Mouse (Mus musculus) neural tube, embryonic 11.5 days (tissue): ENCODE measurements around the gene Cic. TPM values are rescaled to one million over a fixed set of nuclear protein-coding genes. Genes with fewer than 3 reads are reported as not detected.

Source experiments
- ATAC-seq: fragments of 200-750 bp; cut with Nextera tagmentation; 2 replicates; pipeline ENCODE4 v1.8.0; 2017; ENCODE audit warnings: moderate number of reproducible peaks, mild to moderate bottlenecking, moderate TSS enrichment, moderate library complexity; ENCODE audit not compliant: insufficient read depth, low FRiP score, low TSS enrichment
- DNase-seq: peaks from one replicate; pipeline ENCODE4 v3.0.0-alpha.2; 2015; ENCODE audit warnings: low spot score
- H3K27ac ChIP-seq: fragments of 300-500 bp; sonication (generic); 2 replicates; pipeline ENCODE4 v1.5.1; 2014; ENCODE audit warnings: low read depth, mild to moderate bottlenecking, low read length
- H3K27me3 ChIP-seq: fragments of 300-500 bp; sonication (generic); 2 replicates; pipeline ENCODE4 v1.6.1; 2014; ENCODE audit warnings: mild to moderate bottlenecking, low read length, mixed read lengths; ENCODE audit not compliant: control insufficient read depth, insufficient read depth
- H3K36me3 ChIP-seq: fragments of 300-500 bp; sonication (generic); 2 replicates; pipeline ENCODE4 v1.6.1; 2014; ENCODE audit warnings: mild to moderate bottlenecking, low read length, moderate library complexity, mixed read lengths; ENCODE audit not compliant: control insufficient read depth, insufficient read depth
- H3K4me1 ChIP-seq: fragments of 300-500 bp; sonication (generic); 2 replicates; pipeline ENCODE4 v1.6.1; 2014; ENCODE audit warnings: low read length, mixed read lengths; ENCODE audit not compliant: control insufficient read depth, insufficient read depth
- H3K4me2 ChIP-seq: fragments of 300-500 bp; sonication (generic); 2 replicates; pipeline ENCODE4 v1.6.1; 2014; ENCODE audit warnings: low read depth, mild to moderate bottlenecking, moderate library complexity
- H3K4me3 ChIP-seq: fragments of 300-500 bp; sonication (generic); 2 replicates; pipeline ENCODE4 v1.5.1; 2014; ENCODE audit warnings: low read depth, low read length
- H3K9ac ChIP-seq: fragments of 300-500 bp; sonication (generic); 2 replicates; pipeline ENCODE4 v1.6.1; 2014; ENCODE audit warnings: mild to moderate bottlenecking, low read length
- H3K9me3 ChIP-seq: fragments of 300-500 bp; sonication (generic); 2 replicates; pipeline ENCODE4 v1.6.1; 2016; ENCODE audit warnings: low read length; ENCODE audit not compliant: control insufficient read depth
- WGBS: fragments of 180-500 bp; shearing (Covaris S2); extraction: QIAGEN DNeasy Blood & Tissue Kit; methylation state at CpG from one replicate; pipeline ENCODE4 v1.1.7; 2014; 5-methylcytosine and 5-hydroxymethylcytosine counted together
- polyA plus RNA-seq: library from polyadenylated mRNA; unstranded; fragments of >200 nt; fragmentation: Nextera tagmentation; extraction: Ambion mirVana; gene quantifications from 2 replicates; pipeline ENCODE4 v1.2.1, GENCODE M21; 2014

Gene Cic
- polyA plus RNA-seq, 1 experiment from 2014 or later, result 30.4 TPM

GRCm38 (mm10) chr7:25282731-25283211, 15.3 kb downstream of the Cic start:
- peak overlapping the region; percentile 70 for H3K9ac ChIP-seq
- no peaks in the 10 kb centered on the region for H3K9me3 ChIP-seq
- ATAC-seq (no peak), DNase-seq (peak; percentile 55)
- peaks cover 41% of the 10 kb centered on the region for H3K4me1 ChIP-seq
- WGBS, result under 1% methylated on average over 28 of the region's 36 CpGs
- no peaks in the 10 kb centered on the region for H3K27me3 ChIP-seq
- H3K4me3 ChIP-seq, result peak overlapping the region; percentile 82
- peak overlapping the region; percentile 76 for H3K4me2 ChIP-seq
- H3K36me3 ChIP-seq, result peaks cover 12% of the 10 kb centered on the region
- H3K27ac ChIP-seq, result peak overlapping the region; percentile 97

GRCm38 (mm10) chr7:25283637-25284036, 16.1 kb downstream of the Cic start:
- Histone ChIP-seq H3K27me3 (no peaks in the 10 kb centered on the region), H3K9ac (peak overlapping the region; percentile 54), H3K27ac (peak overlapping the region; percentile 97), H3K4me2 (peak overlapping the region; percentile 76), H3K4me1 (peaks cover 39% of the 10 kb centered on the region), H3K4me3 (peak overlapping the region; percentile 82), H3K9me3 (no peaks in the 10 kb centered on the region), H3K36me3 (peaks cover 20% of the 10 kb centered on the region)
- ATAC-seq (no peak), DNase-seq (no peak)
- WGBS, result 32% methylated on average over 5 of the region's 5 CpGs

- Histone ChIP-seq H3K4me2 (peak overlapping the region; percentile 76), H3K4me1 (peaks cover 39% of the 10 kb centered on the region), H3K36me3 (peaks cover 25% of the 10 kb centered on the region), H3K9ac (peak overlapping the region; percentile 54), H3K4me3 (peak overlapping the region; percentile 82), H3K27ac (no peak overlapping the region), H3K9me3 (no peaks in the 10 kb centered on the region), H3K27me3 (no peaks in the 10 kb centered on the region)
- DNase-seq, result no peak
- WGBS, result 77% methylated on average over 2 of the region's 2 CpGs
- ATAC-seq, result no peak
Observed at GRCm38 (mm10) chr7:25284171-25284570, 16.7 kb downstream of the Cic start.

- H3K4me2 ChIP-seq, result peak overlapping the region; percentile 15; the same call in 1 of the 2 replicates
- ATAC-seq, result no peak
- DNase-seq, result no peak
- H3K4me1 ChIP-seq, result peaks cover 34% of the 10 kb centered on the region
- WGBS, result 85% methylated on average over 5 of the region's 5 CpGs
- H3K9me3 ChIP-seq, result no peaks in the 10 kb centered on the region
- H3K9ac ChIP-seq, result no peak overlapping the region; the same call in 1 of the 2 replicates
- no peaks in the 10 kb centered on the region for H3K27me3 ChIP-seq
- H3K27ac ChIP-seq, result no peak overlapping the region; the same call in 1 of the 2 replicates
- no peak overlapping the region; the same call in 1 of the 2 replicates for H3K4me3 ChIP-seq
- peaks cover 31% of the 10 kb centered on the region for H3K36me3 ChIP-seq
Observed at GRCm38 (mm10) chr7:25284766-25285165, 17.3 kb downstream of the Cic start.

GRCm38 (mm10) chr7:25285511-25286238, 18.2 kb downstream of the Cic start:
- peak overlapping the region; percentile 6; the same call in 1 of the 2 replicates for H3K4me3 ChIP-seq
- no peak overlapping the region for H3K4me2 ChIP-seq
- no peak overlapping the region for H3K27ac ChIP-seq
- DNase-seq, result no peak
- H3K9ac ChIP-seq, result no peak overlapping the region
- H3K4me1 ChIP-seq, result peaks cover 25% of the 10 kb centered on the region
- H3K9me3 ChIP-seq, result no peaks in the 10 kb centered on the region
- H3K27me3 ChIP-seq, result no peaks in the 10 kb centered on the region
- no peak for ATAC-seq
- WGBS, result 90% methylated on average over 20 of the region's 20 CpGs
- peaks cover 38% of the 10 kb centered on the region for H3K36me3 ChIP-seq

GRCm38 (mm10) chr7:25286989-25287388, 19.5 kb downstream of the Cic start:
- Histone ChIP-seq H3K9me3 (no peaks in the 10 kb centered on the region), H3K36me3 (peaks cover 45% of the 10 kb centered on the region), H3K4me3 (no peak overlapping the region), H3K9ac (no peak overlapping the region), H3K4me1 (peaks cover 14% of the 10 kb centered on the region), H3K27ac (no peak overlapping the region), H3K4me2 (no peak overlapping the region), H3K27me3 (no peaks in the 10 kb centered on the region)
- 89% methylated on average over 8 of the region's 8 CpGs for WGBS
- DNase-seq (no peak), ATAC-seq (no peak)

GRCm38 (mm10) chr7:25288011-25288410, 20.5 kb downstream of the Cic start:
- Histone ChIP-seq H3K9me3 (no peaks in the 10 kb centered on the region), H3K36me3 (peaks cover 53% of the 10 kb centered on the region), H3K9ac (no peak overlapping the region), H3K4me3 (no peak overlapping the region), H3K4me2 (no peak overlapping the region), H3K4me1 (peaks cover 14% of the 10 kb centered on the region), H3K27me3 (no peaks in the 10 kb centered on the region), H3K27ac (no peak overlapping the region)
- 95% methylated on average over 12 of the region's 12 CpGs for WGBS
- no peak for ATAC-seq
- no peak for DNase-seq

- Histone ChIP-seq H3K4me2 (no peak overlapping the region), H3K9ac (no peak overlapping the region), H3K4me3 (no peak overlapping the region), H3K9me3 (no peaks in the 10 kb centered on the region), H3K27me3 (no peaks in the 10 kb centered on the region), H3K36me3 (peaks cover 57% of the 10 kb centered on the region), H3K27ac (no peak overlapping the region), H3K4me1 (peaks cover 6% of the 10 kb centered on the region)
- DNase-seq, result no peak
- no peak for ATAC-seq
- WGBS, result 85% methylated on average over 3 of the region's 3 CpGs
Observed at GRCm38 (mm10) chr7:25288721-25289120, 21.2 kb downstream of the Cic start.

- H3K9me3 ChIP-seq, result no peaks in the 10 kb centered on the region
- H3K4me1 ChIP-seq, result no peaks in the 10 kb centered on the region
- ATAC-seq, result no peak
- no peak overlapping the region for H3K4me3 ChIP-seq
- DNase-seq, result no peak
- H3K4me2 ChIP-seq, result no peak overlapping the region
- WGBS, result 95% methylated on average over 3 of the region's 3 CpGs
- H3K27me3 ChIP-seq, result no peaks in the 10 kb centered on the region
- peaks cover 59% of the 10 kb centered on the region for H3K36me3 ChIP-seq
- no peak overlapping the region for H3K9ac ChIP-seq
- no peak overlapping the region for H3K27ac ChIP-seq
Observed at GRCm38 (mm10) chr7:25289925-25290324, 22.4 kb downstream of the Cic start.
